Mouse (Mus musculus): ENCODE data around the gene Slc50a1. TPM values are rescaled to one million over a fixed set of nuclear protein-coding genes. Genes with fewer than 3 reads are reported as not detected.

The Slc50a1 gene
- polyA plus RNA-seq, 1 experiment from 2014 or later = 37.5 TPM

DNA sequence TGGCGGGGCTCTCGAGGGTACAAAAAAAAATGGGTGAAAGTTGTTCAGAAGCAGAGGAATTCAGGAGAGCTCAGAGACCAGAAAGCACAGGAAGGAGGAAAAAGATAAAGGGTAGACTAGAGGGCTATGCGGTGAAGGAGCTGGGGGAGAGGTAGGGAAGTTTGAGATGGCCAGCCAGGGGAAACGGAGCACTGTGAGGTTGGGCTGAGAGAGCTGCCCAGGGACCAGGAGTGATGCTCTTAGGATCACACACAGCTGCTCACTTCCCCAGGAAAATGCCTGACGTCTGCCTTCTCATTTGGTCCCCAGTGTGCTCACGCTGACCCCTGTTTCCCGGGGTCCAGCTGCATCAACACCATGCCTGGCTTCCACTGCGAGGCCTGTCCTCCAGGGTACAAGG lies 50.8 kb downstream of the Slc50a1 start:
- Histone ChIP-seq H3K27me3 (ENCODE audit: control insufficient read depth, insufficient read depth, low read length) (no peaks in the 10 kb centered on the region), H3K4me3 (ENCODE audit: low read depth, low read length) (no peak overlapping the region), H3K9me3 (ENCODE audit: control insufficient read depth, low read length) (no peaks in the 10 kb centered on the region), H3K4me1 (replicated peaks; ENCODE audit: control insufficient read depth, insufficient read depth, low read length) (peaks cover 13% of the 10 kb centered on the region), H3K27ac (ENCODE audit: low read depth, low read length) (0 out of 2 replicates have a peak overlapping the region, but pooled peaks have one; percentile 1), H3K36me3 (ENCODE audit: control insufficient read depth, insufficient read depth, low read length) (peaks cover 4% of the 10 kb centered on the region; the same call in 1 of the 2 replicates), H3K4me2 (replicated peaks; ENCODE audit: low read depth, low read length) (no peak overlapping the region), H3K9ac (ENCODE audit: low read depth, low read length) (no peak overlapping the region)
- DNase-seq (ENCODE audit: low spot score) (no peak), ATAC-seq (ENCODE audit: low FRiP score) (no peak)
- WGBS = 37% methylated on average over 8 of the region's 8 CpGs

DNA sequence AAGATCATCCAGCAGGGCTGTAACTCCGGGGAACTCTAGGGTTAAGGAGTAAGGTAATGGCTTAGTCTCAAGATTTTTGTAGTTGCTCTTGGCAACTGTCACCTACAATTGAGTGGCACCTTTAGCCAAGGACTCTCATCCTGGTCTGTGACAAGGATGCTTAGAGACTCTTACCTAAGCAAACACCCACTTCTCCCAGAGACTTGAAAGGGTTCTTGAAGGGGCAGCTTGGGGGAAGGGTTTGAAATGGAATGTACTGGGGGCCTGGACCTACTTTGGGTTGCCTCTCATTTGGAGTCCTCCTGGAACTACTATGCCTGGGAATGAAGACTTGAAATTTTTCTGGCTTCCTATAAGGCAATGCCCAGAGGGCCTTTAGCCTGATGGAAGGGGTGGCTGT lies 52.1 kb downstream of the Slc50a1 start:
- WGBS = 100% methylated on average over 1 of the region's 1 CpGs
- H3K9ac ChIP-seq (ENCODE audit: low read depth, low read length) = no peak overlapping the region
- H3K36me3 ChIP-seq (ENCODE audit: control insufficient read depth, insufficient read depth, low read length) = no peaks in the 10 kb centered on the region; the same call in 1 of the 2 replicates
- H3K4me1 ChIP-seq (replicated peaks; ENCODE audit: control insufficient read depth, insufficient read depth, low read length) = peaks cover 3% of the 10 kb centered on the region; the same call in 1 of the 2 replicates
- no peak for ATAC-seq (ENCODE audit: low FRiP score)
- no peak overlapping the region for H3K27ac ChIP-seq (ENCODE audit: low read depth, low read length)
- DNase-seq (ENCODE audit: low spot score) = no peak
- H3K27me3 ChIP-seq (ENCODE audit: control insufficient read depth, insufficient read depth, low read length) = no peaks in the 10 kb centered on the region
- no peak overlapping the region for H3K4me2 ChIP-seq (replicated peaks; ENCODE audit: low read depth, low read length)
- no peaks in the 10 kb centered on the region for H3K9me3 ChIP-seq (ENCODE audit: control insufficient read depth, low read length)
- H3K4me3 ChIP-seq (ENCODE audit: low read depth, low read length) = no peak overlapping the region

MicroRNA genes within 50 kb of the gene (microRNA counts, 519-probe panel; counts per million panel counts)
- microRNA mmu-miR-92b = 5,230 counts per million, percentile 73 among the panel's probes with 10 or more counts

Other genes with a start within 250 kb of the Slc50a1 start
- gene Rusc1, start 177.3 kb downstream of the Slc50a1 start, polyA plus RNA-seq (2014; fragmentation: Nextera tagmentation; extraction: Ambion mirVana) = 28.7 and 35.4 TPM in 2 replicates
- gene Gm43738, start 169.5 kb downstream of the Slc50a1 start, polyA plus RNA-seq (2014; fragmentation: Nextera tagmentation; extraction: Ambion mirVana) = 0.08 TPM in 1 of 2 replicates, not detected in the other
- gene Fdps, start 168.6 kb downstream of the Slc50a1 start, polyA plus RNA-seq (2014; fragmentation: Nextera tagmentation; extraction: Ambion mirVana) = 390 and 392 TPM in 2 replicates
- gene Pklr, start 134.4 kb downstream of the Slc50a1 start, polyA plus RNA-seq (2014; fragmentation: Nextera tagmentation; extraction: Ambion mirVana) = 1.6 and 2.0 TPM in 2 replicates
- 3.6 and 4.5 TPM in 2 replicates for gene Hcn3, start 110.4 kb downstream of the Slc50a1 start, polyA plus RNA-seq (2014; fragmentation: Nextera tagmentation; extraction: Ambion mirVana)
- 27.6 and 30.6 TPM in 2 replicates for gene Clk2, start 105.8 kb downstream of the Slc50a1 start, polyA plus RNA-seq (2014; fragmentation: Nextera tagmentation; extraction: Ambion mirVana)
- 85.9 and 90.4 TPM in 2 replicates for gene Scamp3, start 93.1 kb downstream of the Slc50a1 start, polyA plus RNA-seq (2014; fragmentation: Nextera tagmentation; extraction: Ambion mirVana)
- 18.5 and 19.8 TPM in 2 replicates for gene Fam189b, start 87.4 kb downstream of the Slc50a1 start, polyA plus RNA-seq (2014; fragmentation: Nextera tagmentation; extraction: Ambion mirVana)
- gene Gba, start 67.6 kb downstream of the Slc50a1 start, polyA plus RNA-seq (2014; fragmentation: Nextera tagmentation; extraction: Ambion mirVana) = 43.7 and 47.3 TPM in 2 replicates
- 40.9 and 44.5 TPM in 2 replicates for gene Thbs3, start 55.4 kb downstream of the Slc50a1 start, polyA plus RNA-seq (2014; fragmentation: Nextera tagmentation; extraction: Ambion mirVana)
- 180 and 181 TPM in 2 replicates for gene Mtx1, start 43.5 kb downstream of the Slc50a1 start, polyA plus RNA-seq (2014; fragmentation: Nextera tagmentation; extraction: Ambion mirVana)
- gene Muc1, start 41.5 kb downstream of the Slc50a1 start, polyA plus RNA-seq (2014; fragmentation: Nextera tagmentation; extraction: Ambion mirVana) = 1.4 and 2.1 TPM in 2 replicates
- gene Krtcap2, start 24.6 kb downstream of the Slc50a1 start, polyA plus RNA-seq (2014; fragmentation: Nextera tagmentation; extraction: Ambion mirVana) = 276 and 289 TPM in 2 replicates
- gene Trim46, start 24.3 kb downstream of the Slc50a1 start, polyA plus RNA-seq (2014; fragmentation: Nextera tagmentation; extraction: Ambion mirVana) = 9.5 and 9.7 TPM in 2 replicates
- gene Dpm3, start 11.2 kb downstream of the Slc50a1 start, polyA plus RNA-seq (2014; fragmentation: Nextera tagmentation; extraction: Ambion mirVana) = 75.7 and 82.9 TPM in 2 replicates
- 14.0 and 16.4 TPM in 2 replicates for gene Efna1, start 10.6 kb upstream of the Slc50a1 start, polyA plus RNA-seq (2014; fragmentation: Nextera tagmentation; extraction: Ambion mirVana)
- gene Efna3, start 52.4 kb upstream of the Slc50a1 start, polyA plus RNA-seq (2014; fragmentation: Nextera tagmentation; extraction: Ambion mirVana) = 13.8 TPM in 2 replicates
- gene Efna4, start 67.5 kb upstream of the Slc50a1 start, polyA plus RNA-seq (2014; fragmentation: Nextera tagmentation; extraction: Ambion mirVana) = 18.9 and 20.6 TPM in 2 replicates
- gene Adam15, start 79.4 kb upstream of the Slc50a1 start, polyA plus RNA-seq (2014; fragmentation: Nextera tagmentation; extraction: Ambion mirVana) = 17.8 TPM in 2 replicates
- 0.14 and 0.27 TPM in 2 replicates for gene Dcst2, start 91.4 kb upstream of the Slc50a1 start, polyA plus RNA-seq (2014; fragmentation: Nextera tagmentation; extraction: Ambion mirVana)
- 0.28 and 0.63 TPM in 2 replicates for gene Dcst1, start 94.7 kb upstream of the Slc50a1 start, polyA plus RNA-seq (2014; fragmentation: Nextera tagmentation; extraction: Ambion mirVana)
- gene Zbtb7b, start 124.2 kb upstream of the Slc50a1 start, polyA plus RNA-seq (2014; fragmentation: Nextera tagmentation; extraction: Ambion mirVana) = 0.47 and 1.2 TPM in 2 replicates
- gene Lenep, start 132.2 kb upstream of the Slc50a1 start, polyA plus RNA-seq (2014; fragmentation: Nextera tagmentation; extraction: Ambion mirVana) = 0.22 and 0.95 TPM in 2 replicates
- 26.2 and 26.5 TPM in 2 replicates for gene Flad1, start 141.3 kb upstream of the Slc50a1 start, polyA plus RNA-seq (2014; fragmentation: Nextera tagmentation; extraction: Ambion mirVana)
- 411 and 414 TPM in 2 replicates for gene Cks1b, start 147.8 kb upstream of the Slc50a1 start, polyA plus RNA-seq (2014; fragmentation: Nextera tagmentation; extraction: Ambion mirVana)
- 32.2 and 37.0 TPM in 2 replicates for gene Shc1, start 147.9 kb upstream of the Slc50a1 start, polyA plus RNA-seq (2014; fragmentation: Nextera tagmentation; extraction: Ambion mirVana)
- 45.0 and 54.5 TPM in 2 replicates for gene Pygo2, start 159.6 kb upstream of the Slc50a1 start, polyA plus RNA-seq (2014; fragmentation: Nextera tagmentation; extraction: Ambion mirVana)
- gene Pbxip1, start 166.1 kb upstream of the Slc50a1 start, polyA plus RNA-seq (2014; fragmentation: Nextera tagmentation; extraction: Ambion mirVana) = 8.6 and 10.7 TPM in 2 replicates
- 72.2 and 79.6 TPM in 2 replicates for gene Pmvk, start 184.0 kb upstream of the Slc50a1 start, polyA plus RNA-seq (2014; fragmentation: Nextera tagmentation; extraction: Ambion mirVana)
- 1.5 and 2.9 TPM in 2 replicates for gene Kcnn3, start 249.6 kb upstream of the Slc50a1 start, polyA plus RNA-seq (2014; fragmentation: Nextera tagmentation; extraction: Ambion mirVana)

All from hindbrain, embryonic 11.5 days (tissue).